Mouse (Mus musculus) embryonic stem cell, embryonic (primary cell): Measurements from ENCODE around the gene Htra2.

Experiments used
- CTCF ChIA-PET, 4 experiments: fragments of 300-600 bp in 2 of 4; fragments of 350-600 bp in 2 of 4; sonication (Branson Sonifier 250); formaldehyde crosslinking; loops; one replicate each; lab custom pipeline; 2022; ENCODE audit warnings: inconsistent platforms in 2 of 4; lab: Charles Lee
- POLR2A ChIA-PET, 4 experiments: fragments of 300-600 bp in 2 of 4; fragments of 350-600 bp in 2 of 4; sonication (Branson Sonifier 250); formaldehyde crosslinking; loops; one replicate each; lab custom pipeline; 2022; ENCODE audit warnings: antibody characterized with exemption in 4 of 4, inconsistent platforms in 1 of 4; lab: Charles Lee

Gene Htra2

DNA sequence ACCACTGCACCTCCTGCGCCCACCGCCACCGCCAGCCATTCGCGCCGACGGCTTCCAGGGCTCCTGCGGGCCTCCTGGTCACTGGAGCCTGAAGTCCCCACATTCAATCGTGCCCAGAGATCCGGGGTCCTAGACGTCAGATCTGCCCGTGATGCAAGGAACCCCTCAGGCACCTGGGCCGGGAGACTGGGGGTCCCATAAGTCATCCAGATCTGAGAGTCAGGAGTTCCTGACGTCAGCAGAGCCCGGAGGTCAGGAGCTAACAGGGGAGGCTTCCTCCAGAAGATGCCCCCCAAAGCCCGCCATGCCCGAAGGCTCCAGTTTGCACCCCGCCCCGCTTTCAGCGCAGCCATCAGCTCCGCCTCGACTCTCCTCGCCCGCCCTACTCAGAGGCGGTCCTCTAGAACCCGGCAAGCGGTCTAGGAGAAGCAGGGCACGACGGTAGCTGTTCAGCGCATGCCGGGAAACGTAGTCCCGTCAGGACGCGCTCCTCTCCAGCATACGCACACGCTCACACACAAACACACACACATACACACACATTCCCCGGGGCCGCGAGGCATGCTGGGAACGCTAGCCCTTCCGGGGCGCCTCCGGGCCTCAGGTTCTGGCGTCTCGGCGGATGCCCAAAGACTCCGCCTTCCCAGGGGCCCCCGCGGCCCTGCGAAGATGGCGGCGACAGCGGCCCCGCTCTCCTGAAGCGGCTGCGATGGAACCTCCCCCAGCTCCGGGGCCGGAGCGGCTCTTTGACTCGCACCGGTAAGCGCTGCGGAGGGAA is 810 bp downstream of the Htra2 start, which contains the start of gene Aup1:
Gene Aup1, plus strand, starts transcription at position 448 of the 778 bp plus-strand sequence.
- ChIA-PET CTCF (interaction anchor here in 3 of 4 experiments (0.5 to 2.4 kb wide), 17 partner anchors 11 to 948 kb away, joined by 3 to 11 read pairs (median 4); partner anchors contain the start of genes Ccdc142 (in 1 of the 3), Dctn1 (in 1 of the 3), Gm42688 (in 1 of the 3) and Pcgf1 (in 1 of the 3)), POLR2A (interaction anchor here (0.6 to 3.0 kb wide), 53 partner anchors 10 to 546 kb away, joined by 3 to 16 read pairs (median 4); partner anchors contain the start of genes Ccdc142 (in 3 of the 4), Gm42688 (in 3 of the 4), Dok1 (in 2 of the 4) and Loxl3 (in 2 of the 4))

GRCm38 (mm10) chr6:83053136-83053960 is 1.7 kb downstream of the Htra2 start:
- ChIA-PET POLR2A (interaction anchor here (0.7 to 3.0 kb wide), 29 partner anchors 10 to 350 kb away, joined by 3 to 16 read pairs (median 4); partner anchors contain the start of genes Dok1 (in 2 of the 4), Loxl3 (in 2 of the 4), Pcgf1 (in 2 of the 4) and 1700003E16Rik (in 1 of the 4)), CTCF (interaction anchor here in 3 of 4 experiments (0.5 to 2.4 kb wide), 10 partner anchors 12 to 949 kb away, joined by 3 to 11 read pairs (median 8); partner anchors contain the start of genes Ccdc142 (in 1 of the 3), Dctn1 (in 1 of the 3) and Gm42688 (in 1 of the 3))

DNA sequence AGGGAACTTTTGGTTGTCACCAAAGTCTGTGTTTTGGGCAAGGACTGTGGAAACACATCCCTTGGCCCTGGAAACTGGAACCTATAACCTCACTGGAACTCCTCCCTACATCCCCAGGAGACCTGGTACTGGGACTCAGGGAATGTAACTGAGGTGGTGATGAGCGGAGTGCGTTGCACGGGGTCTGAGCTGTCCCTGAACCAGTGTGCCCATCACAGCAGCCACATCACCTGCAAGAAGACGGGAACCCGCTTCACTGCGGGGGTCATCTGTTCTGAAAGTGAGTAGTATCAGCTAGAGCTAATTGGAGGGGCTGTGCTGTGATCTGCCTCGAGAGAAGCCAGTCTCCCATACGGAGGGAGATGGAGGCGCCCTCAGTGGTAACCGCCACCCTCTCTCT is 5.7 kb downstream of the Htra2 start:
- ChIA-PET CTCF (no interaction called here), POLR2A (interaction anchor here in 2 of 4 experiments (1.1 to 2.4 kb wide), 5 partner anchors 9 to 52 kb away, joined by 3 to 13 read pairs (median 4); partner anchors contain the start of genes Ccdc142 (in 1 of the 2), Dok1 (in 1 of the 2), Dqx1 (in 1 of the 2) and Gm42688 (in 1 of the 2))

GRCm38 (mm10) chr6:83044742-83045141 is 10.3 kb downstream of the Htra2 start:
- CTCF ChIA-PET, result interaction anchor here in 1 of 4 experiments (0.6 to 1.6 kb wide), 2 partner anchors 20 to 48 kb away, joined by 3 to 5 read pairs; no protein-coding TSS in a partner anchor
- POLR2A ChIA-PET, result interaction anchor here in 1 of 4 experiments (1.0 to 1.1 kb wide), 2 partner anchors 8 to 76 kb away, joined by 3 read pairs; partner anchors contain the start of gene Wbp1

GRCm38 (mm10) chr6:83043993-83044392 is 11.1 kb downstream of the Htra2 start:
- CTCF ChIA-PET, result interaction anchor here in 2 of 4 experiments (0.6 to 1.6 kb wide), 2 partner anchors 47 to 428 kb away, joined by 3 to 5 read pairs; no protein-coding TSS in a partner anchor
- POLR2A ChIA-PET, result interaction anchor here in 1 of 4 experiments (1.1 to 1.4 kb wide), 2 partner anchors 8 to 9 kb away, joined by 3 read pairs; no protein-coding TSS in a partner anchor

- CTCF ChIA-PET, result interaction anchor here in 2 of 4 experiments (0.6 to 1.6 kb wide), 2 partner anchors 47 to 428 kb away, joined by 3 to 5 read pairs; no protein-coding TSS in a partner anchor
- POLR2A ChIA-PET, result interaction anchor here in 2 of 4 experiments (0.6 to 1.4 kb wide), 2 partner anchors 10 to 52 kb away, joined by 3 read pairs; no protein-coding TSS in a partner anchor
Observed at GRCm38 (mm10) chr6:83043561-83043960, 11.5 kb downstream of the Htra2 start.

- CTCF ChIA-PET, result no interaction called here
Observed at GRCm38 (mm10) chr6:83040601-83041000, 14.5 kb downstream of the Htra2 start.

GRCm38 (mm10) chr6:83038496-83039012 is 16.5 kb downstream of the Htra2 start:
- CTCF ChIA-PET, result interaction anchor here in 1 of 4 experiments (1.0 kb wide), 1 partner anchor 42 kb away, joined by 3 read pairs; no protein-coding TSS in a partner anchor

More at GRCm38 (mm10) chr6:83040601-83041000, 14.5 kb downstream of the Htra2 start:
- POLR2A ChIA-PET, result interaction anchor here in 2 of 4 experiments (0.8 to 2.7 kb wide), 6 partner anchors 9 to 55 kb away, joined by 3 to 16 read pairs (median 4); partner anchors contain the start of genes Aup1 (in 2 of the 2) and Htra2 (in 2 of the 2)

GRCm38 (mm10) chr6:83037188-83037587 is 17.9 kb downstream of the Htra2 start:
- CTCF ChIA-PET, result interaction anchor here in 1 of 4 experiments (0.6 kb wide), 1 partner anchor 31 kb away, joined by 10 read pairs; no protein-coding TSS in a partner anchor
- POLR2A ChIA-PET, result interaction anchor here in 3 of 4 experiments (0.6 to 2.0 kb wide), 5 partner anchors 17 to 368 kb away, joined by 3 to 5 read pairs (median 3); partner anchors contain the start of genes Aup1 (in 1 of the 3) and Htra2 (in 1 of the 3)

More at GRCm38 (mm10) chr6:83038496-83039012, 16.5 kb downstream of the Htra2 start:
- POLR2A ChIA-PET, result interaction anchor here in 2 of 4 experiments (0.7 to 2.0 kb wide), 6 partner anchors 16 to 312 kb away, joined by 3 to 5 read pairs (median 4); partner anchors contain the start of genes Aup1 (in 1 of the 2), Dqx1 (in 1 of the 2), Htra2 (in 1 of the 2) and Pcgf1 (in 1 of the 2)

DNA sequence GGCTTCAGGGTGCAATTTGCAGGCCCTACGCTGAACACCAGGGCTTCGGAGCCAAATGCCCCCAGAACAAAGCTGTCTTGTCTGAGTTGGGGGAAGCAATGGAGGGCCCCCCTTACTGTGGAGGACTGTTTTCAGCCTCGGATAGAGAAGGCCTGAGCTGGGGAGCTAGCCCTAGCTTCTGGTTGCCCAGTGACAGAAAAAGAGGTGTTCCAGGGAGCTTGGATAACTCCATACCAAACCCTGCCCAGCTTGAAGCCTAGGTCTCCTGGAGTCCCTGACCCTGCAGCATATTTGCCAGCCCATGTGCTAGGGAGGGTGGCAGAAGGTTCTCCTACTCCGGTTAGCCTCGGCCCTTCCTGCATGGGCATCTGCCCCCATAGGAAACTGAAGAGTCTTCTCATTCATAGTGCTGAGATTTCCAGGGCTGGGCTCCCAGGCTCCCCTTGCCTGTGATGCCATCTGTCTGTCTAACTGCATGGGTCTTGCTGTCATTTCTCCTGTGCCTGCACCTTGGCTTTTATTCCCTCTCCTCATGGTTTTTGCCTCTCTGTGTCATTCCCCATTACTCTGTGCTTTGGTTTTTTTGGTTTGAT is 20.5 kb downstream of the Htra2 start:
- ChIA-PET POLR2A (interaction anchor here (0.6 to 3.3 kb wide), 10 partner anchors 15 to 67 kb away, joined by 3 to 13 read pairs (median 6); partner anchors contain the start of genes Aup1 (in 2 of the 4), Dqx1 (in 2 of the 4) and Htra2 (in 1 of the 4)), CTCF (interaction anchor here in 3 of 4 experiments (0.5 to 1.4 kb wide), 7 partner anchors 40 to 360 kb away, joined by 3 to 7 read pairs (median 3); partner anchors contain the start of genes Ccdc142 (in 1 of the 3) and Gm42688 (in 1 of the 3))

- ChIA-PET POLR2A (interaction anchor here (0.5 to 3.3 kb wide), 29 partner anchors 13 to 292 kb away, joined by 3 to 13 read pairs (median 4); partner anchors contain the start of genes Dqx1 (in 3 of the 4), 1700003E16Rik (in 1 of the 4), Aup1 (in 1 of the 4) and Htra2 (in 1 of the 4)), CTCF (interaction anchor here in 2 of 4 experiments (0.6 to 1.4 kb wide), 11 partner anchors 17 to 331 kb away, joined by 3 to 5 read pairs (median 3); partner anchors contain the start of genes Ccdc142 (in 1 of the 2) and Gm42688 (in 1 of the 2))
Observed at GRCm38 (mm10) chr6:83033249-83034185, 21.6 kb downstream of the Htra2 start, which contains the start of the genes Dok1 and Loxl3. Gene Dok1 (minus strand): TSS chr6:83033471. Gene Loxl3 (plus strand): TSS chr6:83034173.

DNA sequence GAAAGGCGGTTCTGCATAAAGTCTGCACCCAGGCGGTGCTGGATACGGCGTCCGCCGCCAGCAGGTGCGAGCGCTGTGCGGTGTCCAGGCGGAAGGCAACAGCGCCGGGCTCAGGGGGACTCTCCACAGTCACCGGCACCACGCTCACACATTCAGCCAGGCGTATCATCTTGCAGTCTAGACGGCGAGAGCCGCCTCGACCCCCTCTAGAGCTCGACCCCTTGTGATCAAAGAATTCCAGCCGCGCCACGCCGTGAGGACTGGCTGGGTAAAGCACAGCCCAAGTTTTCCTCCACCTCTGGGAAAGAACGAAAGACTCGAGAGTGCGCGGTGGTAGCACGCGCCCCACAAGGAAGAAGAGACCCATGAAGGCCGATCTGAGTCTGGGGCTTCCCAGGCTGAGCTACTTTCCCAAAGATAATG is 22.3 kb downstream of the Htra2 start:
- POLR2A ChIA-PET, result interaction anchor here (0.6 to 3.3 kb wide), 25 partner anchors 13 to 293 kb away, joined by 3 to 13 read pairs (median 4); partner anchors contain the start of genes Dqx1 (in 2 of the 4), Aup1 (in 1 of the 4), Htra2 (in 1 of the 4) and Mob1a (in 1 of the 4)
- CTCF ChIA-PET, result interaction anchor here in 2 of 4 experiments (0.6 to 1.4 kb wide), 8 partner anchors 18 to 330 kb away, joined by 3 to 5 read pairs (median 3); partner anchors contain the start of genes Ccdc142 (in 1 of the 2), Gm42688 (in 1 of the 2) and Htra2 (in 1 of the 2)

DNA sequence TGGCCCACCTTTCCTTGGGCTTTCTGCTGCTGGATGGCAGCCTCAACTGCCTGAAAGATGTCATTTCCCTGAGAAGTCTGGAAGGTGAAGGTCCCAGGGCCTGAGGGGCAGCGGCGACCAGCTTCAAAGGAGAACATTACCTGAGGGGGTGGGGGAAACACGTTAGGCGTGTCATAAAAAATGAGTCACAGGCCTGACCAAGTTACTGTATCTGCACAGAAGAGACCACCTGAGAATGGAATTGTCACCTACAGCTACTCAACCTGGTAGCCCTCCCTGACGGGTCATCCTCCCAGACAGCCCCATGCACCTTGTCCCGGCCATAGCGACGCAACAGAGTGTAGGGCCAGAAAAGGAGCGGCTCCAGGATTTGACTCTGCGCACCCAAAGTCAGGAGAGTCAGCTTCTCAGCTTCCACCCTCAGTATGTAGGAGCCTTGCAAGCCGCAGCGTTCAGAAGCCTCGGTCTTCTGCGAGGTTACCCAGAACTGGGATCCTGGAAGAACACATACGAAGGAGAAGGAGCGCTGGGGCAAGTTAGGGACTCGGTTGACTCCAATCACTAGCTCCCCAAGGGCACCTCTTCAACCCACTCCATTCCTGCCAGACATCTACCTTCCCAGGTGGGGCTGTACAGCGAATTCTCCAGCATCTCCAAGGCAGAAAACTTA is 23.0 kb downstream of the Htra2 start:
- ChIA-PET POLR2A (interaction anchor here in 2 of 4 experiments (0.6 to 3.3 kb wide), 18 partner anchors 10 to 294 kb away, joined by 3 to 13 read pairs (median 4); partner anchors contain the start of genes Aup1 (in 2 of the 2), Dqx1 (in 2 of the 2), Htra2 (in 2 of the 2) and Mob1a (in 1 of the 2)), CTCF (interaction anchor here in 3 of 4 experiments (0.6 to 1.4 kb wide), 5 partner anchors 23 to 489 kb away, joined by 3 to 4 read pairs (median 3); partner anchors contain the start of genes Ccdc142 (in 1 of the 3), Gm42688 (in 1 of the 3) and Htra2 (in 1 of the 3))
